Mouse (Mus musculus) erythroblast, embryonic 14.5 days (primary cell): ENCODE measurements at regions not wholly inside any gene's neighbourhood (a gene's known extent, or its start where the extent isn't known, plus 50 kb on each side); places are given as distances from the start of the nearest gene placed in this dataset.
A peak's percentile ranks its signal among the peaks of the same experiment; 100 is the strongest.

Source experiments
- H3K27me3 ChIP-seq: 2 replicates; pipeline ENCODE4 v1.6.1; 2012; ENCODE audit warnings: inconsistent platforms; ENCODE audit not compliant: control insufficient read depth
- H3K36me3 ChIP-seq: 2 replicates; pipeline ENCODE4 v1.6.1; 2012; ENCODE audit warnings: mild to moderate bottlenecking, inconsistent platforms; ENCODE audit not compliant: control insufficient read depth
- H3K4me1 ChIP-seq: 2 replicates; pipeline ENCODE4 v1.6.1; 2012; ENCODE audit warnings: inconsistent platforms; ENCODE audit not compliant: control insufficient read depth
- H3K4me3 ChIP-seq: replicated peaks from 2 replicates; pipeline ENCODE3; 2012; ENCODE audit warnings: moderate library complexity, mild to moderate bottlenecking, inconsistent platforms
- H3K9me3 ChIP-seq: 2 replicates; pipeline ENCODE4 v1.6.1; 2012; ENCODE audit warnings: low read length, inconsistent platforms, mixed read lengths; ENCODE audit not compliant: control insufficient read depth
- GATA1 ChIP-seq: IDR thresholded peaks from 2 replicates; pipeline ENCODE4 v1.6.1; 2012; ENCODE audit warnings: low read length, inconsistent platforms, mixed read lengths
- TAL1 ChIP-seq: IDR thresholded peaks from 3 replicates; pipeline ENCODE4 v1.6.1; 2012; ENCODE audit warnings: low read length, inconsistent platforms, mixed read lengths

DNA sequence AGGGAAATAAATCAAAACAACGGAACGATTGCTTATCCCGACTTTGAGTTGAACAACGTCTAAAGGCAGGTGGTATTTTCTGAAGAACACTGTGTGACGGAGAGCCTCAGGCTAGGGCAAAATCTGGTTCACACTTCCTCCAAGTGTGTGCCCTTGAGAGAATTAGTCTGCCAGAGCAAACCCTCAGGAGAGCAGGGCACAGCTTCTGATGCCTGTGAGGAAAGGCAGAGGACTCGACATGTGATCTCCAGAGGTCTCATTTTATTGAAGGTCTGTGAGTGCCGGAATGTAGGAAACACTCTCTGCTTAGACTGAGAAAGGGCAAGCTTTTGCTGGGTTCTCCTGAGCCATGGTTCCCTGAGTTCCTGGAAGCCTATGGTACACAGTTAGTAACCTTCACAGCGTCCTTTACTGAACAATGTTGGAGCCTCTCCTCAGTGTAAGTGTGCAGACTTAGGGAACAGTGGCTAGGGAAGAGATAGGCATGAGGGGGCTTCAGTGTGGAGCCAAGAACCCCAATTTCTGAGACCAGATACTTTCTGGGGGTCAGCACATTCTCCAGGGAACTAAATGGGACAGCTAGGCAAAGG is 77.1 kb downstream of the Cd24a start:
- no peak for TF ChIP-seq GATA1
- TF ChIP-seq TAL1: no peak
- no peak overlapping the region for H3K4me3 ChIP-seq
- H3K9me3 ChIP-seq: peaks cover 16% of the 10 kb centered on the region

GRCm38 (mm10) chr10:43655680-43656079 is 77.6 kb downstream of the Cd24a start:
- H3K4me1 ChIP-seq: peaks cover 53% of the 10 kb centered on the region
- peaks cover 33% of the 10 kb centered on the region for H3K36me3 ChIP-seq
- peaks cover 16% of the 10 kb centered on the region for H3K9me3 ChIP-seq
- no peak for TF ChIP-seq GATA1
- TF ChIP-seq TAL1: no peak
- no peak overlapping the region for H3K4me3 ChIP-seq
- H3K27me3 ChIP-seq: no peaks in the 10 kb centered on the region

More for the DNA sequence above, 77.1 kb downstream of the Cd24a start:
- peaks cover 55% of the 10 kb centered on the region for H3K4me1 ChIP-seq
- no peaks in the 10 kb centered on the region for H3K27me3 ChIP-seq
- peaks cover 32% of the 10 kb centered on the region for H3K36me3 ChIP-seq

GRCm38 (mm10) chr10:43656207-43656606 is 78.1 kb downstream of the Cd24a start:
- Histone ChIP-seq H3K4me1 (peaks cover 51% of the 10 kb centered on the region), H3K9me3 (peaks cover 16% of the 10 kb centered on the region), H3K27me3 (no peaks in the 10 kb centered on the region), H3K4me3 (no peak overlapping the region), H3K36me3 (peaks cover 35% of the 10 kb centered on the region)
- TF ChIP-seq GATA1 (no peak), TAL1 (no peak)

- TF ChIP-seq TAL1: no peak
- TF ChIP-seq GATA1: no peak
- H3K9me3 ChIP-seq: peaks cover 16% of the 10 kb centered on the region
- H3K4me3 ChIP-seq: no peak overlapping the region
- peaks cover 44% of the 10 kb centered on the region for H3K4me1 ChIP-seq
- H3K27me3 ChIP-seq: no peaks in the 10 kb centered on the region
- H3K36me3 ChIP-seq: peaks cover 37% of the 10 kb centered on the region
These were observed 79.6 kb downstream of the Cd24a start for GRCm38 (mm10) chr10:43657501-43658225.

- no peak overlapping the region for H3K4me3 ChIP-seq
- H3K27me3 ChIP-seq: no peaks in the 10 kb centered on the region
- peaks cover 40% of the 10 kb centered on the region for H3K36me3 ChIP-seq
- TF ChIP-seq TAL1 (no peak), GATA1 (no peak)
- peaks cover 16% of the 10 kb centered on the region for H3K9me3 ChIP-seq
- H3K4me1 ChIP-seq: peaks cover 44% of the 10 kb centered on the region
These were observed 80.1 kb downstream of the Cd24a start for GRCm38 (mm10) chr10:43658226-43658593.

DNA sequence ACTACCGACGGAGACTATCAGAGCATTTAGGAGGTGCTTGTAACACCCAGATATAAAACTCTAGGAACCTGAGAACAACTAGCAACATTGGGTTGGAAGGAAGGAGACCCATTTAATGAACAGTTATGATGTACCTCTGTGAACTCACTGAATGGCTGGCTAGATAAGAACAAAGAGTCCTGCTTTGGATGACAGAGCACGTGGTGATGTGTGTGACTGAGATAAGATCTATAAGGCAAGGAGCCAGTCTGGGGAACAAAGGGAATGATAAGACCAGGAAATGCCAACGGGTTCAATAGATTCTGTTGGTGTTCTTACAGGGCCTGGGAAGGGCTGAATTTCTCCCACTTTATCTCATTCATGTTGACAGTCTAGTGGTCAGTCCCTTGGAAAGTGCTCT is 86.8 kb downstream of the Cd24a start:
- H3K9me3 ChIP-seq: no peaks in the 10 kb centered on the region
- no peak overlapping the region for H3K4me3 ChIP-seq
- H3K36me3 ChIP-seq: peaks cover 23% of the 10 kb centered on the region
- H3K4me1 ChIP-seq: peaks cover 68% of the 10 kb centered on the region
- no peaks in the 10 kb centered on the region for H3K27me3 ChIP-seq
- TF ChIP-seq TAL1 (no peak), GATA1 (no peak; the same call in 1 of the 2 replicates)

DNA sequence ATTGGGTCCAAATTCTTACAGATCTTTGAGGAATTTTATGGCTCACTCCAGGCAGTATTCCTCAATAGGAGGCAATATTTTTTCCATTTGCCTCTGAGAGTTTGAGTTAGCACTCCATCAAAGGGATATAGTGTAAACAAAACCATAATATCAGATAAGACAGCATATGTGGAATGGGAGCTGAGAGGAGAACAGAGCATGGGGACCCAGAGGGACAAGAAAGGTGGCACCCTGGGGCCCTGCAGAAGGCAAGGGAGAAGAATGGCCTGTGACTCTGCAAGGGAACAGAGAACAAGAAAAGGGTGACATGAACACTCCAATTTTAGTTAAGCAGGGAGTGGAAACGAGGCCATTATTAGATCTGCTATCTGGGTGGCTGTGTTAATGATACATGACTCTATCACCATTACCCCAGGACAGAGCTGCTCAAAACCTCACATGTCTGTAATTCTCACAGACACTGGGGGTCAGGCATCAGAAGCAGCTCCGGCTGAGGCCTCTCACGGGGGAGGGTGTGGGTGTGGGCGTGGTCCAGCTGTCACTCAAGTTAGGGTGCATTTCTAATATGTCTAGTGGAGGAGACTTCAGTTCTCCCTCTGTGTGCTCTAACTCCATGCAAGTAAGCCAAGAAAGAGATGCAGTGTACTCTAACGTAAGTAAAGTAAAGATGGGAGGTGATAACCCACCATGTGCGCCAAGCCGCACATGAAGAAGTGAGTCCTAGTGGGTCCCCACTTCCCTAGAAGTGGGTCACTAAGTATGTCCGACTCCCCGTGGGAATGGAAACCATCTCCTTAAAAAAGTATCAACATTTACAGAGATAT is 88.4 kb downstream of the Cd24a start:
- peak overlapping the region; percentile 62 for H3K4me3 ChIP-seq
- no peaks in the 10 kb centered on the region for H3K27me3 ChIP-seq
- peaks cover 80% of the 10 kb centered on the region for H3K4me1 ChIP-seq
- no peak for TF ChIP-seq TAL1
- TF ChIP-seq GATA1: no peak
- H3K36me3 ChIP-seq: peaks cover 25% of the 10 kb centered on the region
- H3K9me3 ChIP-seq: no peaks in the 10 kb centered on the region

DNA sequence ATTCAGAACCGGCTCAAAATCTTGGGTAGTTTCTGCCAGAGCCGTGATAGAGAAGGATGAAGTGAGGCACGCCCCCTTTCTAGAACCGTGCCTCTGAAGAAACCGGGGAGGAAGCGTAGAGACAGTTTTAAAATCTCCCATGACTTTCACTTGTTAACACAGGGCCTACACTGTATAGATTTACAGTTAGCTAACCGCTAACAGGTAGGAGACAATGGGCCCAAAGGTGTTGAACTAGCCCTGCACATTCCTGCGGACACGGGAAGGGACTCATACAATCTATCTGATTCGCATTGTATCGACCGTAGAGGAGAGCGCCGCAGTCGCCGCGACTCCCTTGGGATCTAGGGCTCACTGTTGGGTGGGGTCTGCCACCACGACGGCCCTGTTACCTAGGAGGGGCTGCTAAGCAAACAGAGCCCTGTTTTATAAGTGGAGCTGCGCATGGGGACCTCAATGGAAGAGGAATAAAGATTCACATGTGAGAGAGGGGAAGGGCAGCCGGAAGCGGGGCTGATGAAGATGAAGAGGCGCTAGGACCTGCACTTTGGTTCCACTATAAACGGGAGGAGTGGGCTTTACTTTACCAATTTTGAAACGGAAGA is 89.1 kb downstream of the Cd24a start:
- H3K36me3 ChIP-seq: peaks cover 23% of the 10 kb centered on the region
- TF ChIP-seq GATA1 (no peak), TAL1 (no peak)
- H3K9me3 ChIP-seq: no peaks in the 10 kb centered on the region
- peaks cover 86% of the 10 kb centered on the region for H3K4me1 ChIP-seq
- H3K27me3 ChIP-seq: no peaks in the 10 kb centered on the region
- peak overlapping the region; percentile 62 for H3K4me3 ChIP-seq

GRCm38 (mm10) chr10:43667732-43668247 is 89.7 kb downstream of the Cd24a start:
- peaks cover 91% of the 10 kb centered on the region for H3K4me1 ChIP-seq
- no peaks in the 10 kb centered on the region for H3K27me3 ChIP-seq
- no peaks in the 10 kb centered on the region for H3K9me3 ChIP-seq
- peaks cover 23% of the 10 kb centered on the region for H3K36me3 ChIP-seq
- peak overlapping the region; percentile 62 for H3K4me3 ChIP-seq
- TF ChIP-seq GATA1: peak; percentile 40; the same call in 1 of the 2 replicates
- TF ChIP-seq TAL1: no peak
